Mouse (Mus musculus) ES-E14 (cell line): ENCODE measurements around the gene Ect2l. TPM values are rescaled to one million over a fixed set of nuclear protein-coding genes. Genes with fewer than 3 reads are reported as not detected.

Source experiments
- DNase-seq: peaks from one replicate; pipeline ENCODE4 v3.0.0-alpha.2; 2013; ENCODE audit warnings: low read depth, low spot score
- H3K27ac ChIP-seq: 2 replicates; pipeline ENCODE4 v1.5.1; 2012; ENCODE audit warnings: low read depth, mild to moderate bottlenecking, low read length, moderate library complexity, mixed read lengths; ENCODE audit not compliant: poor library complexity, insufficient read depth, severe bottlenecking
- H3K36me3 ChIP-seq: 2 replicates; pipeline ENCODE4 v1.6.1; 2012; ENCODE audit warnings: mild to moderate bottlenecking, low read length, moderate library complexity, mixed read lengths; ENCODE audit not compliant: control insufficient read depth, poor library complexity, insufficient read depth, severe bottlenecking
- H3K4me1 ChIP-seq, 2 experiments: fragments of 150-350 bp in 1 of 2; sonication (generic) in 1 of 2; 2 replicates each; pipeline ENCODE4 v1.6.1; 2012; ENCODE audit warnings: low read length in 2 of 2, mild to moderate bottlenecking in 1 of 2, mixed read lengths in 1 of 2; ENCODE audit not compliant: control insufficient read depth in 2 of 2, insufficient read depth in 2 of 2, poor library complexity in 1 of 2
- H3K4me3 ChIP-seq, 2 experiments: fragments of 150-350 bp in 1 of 2; sonication (generic) in 1 of 2; 2 replicates each; pipeline ENCODE4 v1.5.1; 2012; ENCODE audit warnings: low read length in 2 of 2, low read depth in 1 of 2, mild to moderate bottlenecking in 1 of 2, mixed read lengths in 1 of 2; ENCODE audit not compliant: insufficient read depth in 1 of 2, poor library complexity in 1 of 2, severe bottlenecking in 1 of 2
- H3K9ac ChIP-seq: 2 replicates; pipeline ENCODE4 v1.6.1; 2012; ENCODE audit warnings: low read depth, mild to moderate bottlenecking, low read length, mixed read lengths; ENCODE audit not compliant: poor library complexity, insufficient read depth, severe bottlenecking
- H3K9me3 ChIP-seq: fragments of 150-350 bp; sonication (generic); 2 replicates; pipeline ENCODE4 v1.6.1; 2012; ENCODE audit warnings: low read depth, mild to moderate bottlenecking, low read length; ENCODE audit not compliant: control insufficient read depth, insufficient read depth
- CHD2 ChIP-seq: IDR thresholded peaks from 2 replicates; pipeline ENCODE4 v1.6.1; 2014; ENCODE audit warnings: mild to moderate bottlenecking, low read depth, low read length, inconsistent platforms
- HCFC1 ChIP-seq: IDR thresholded peaks from 2 replicates; pipeline ENCODE4 v1.6.1; 2012; ENCODE audit warnings: low read length, inconsistent platforms, borderline replicate concordance; ENCODE audit not compliant: insufficient read depth
- MAFK ChIP-seq: IDR thresholded peaks from 2 replicates; pipeline ENCODE4 v1.6.1; 2014; ENCODE audit warnings: mild to moderate bottlenecking, low read depth, low read length, inconsistent platforms; ENCODE audit not compliant: insufficient read depth
- ZC3H11A ChIP-seq: IDR thresholded peaks from 2 replicates; pipeline ENCODE4 v1.6.1; 2012; ENCODE audit warnings: low read depth, mild to moderate bottlenecking, inconsistent platforms, low read length, borderline replicate concordance
- ZNF384 ChIP-seq: IDR thresholded peaks from 2 replicates; pipeline ENCODE4 v1.6.1; 2012; ENCODE audit warnings: low read depth, low read length, inconsistent platforms
- in situ Hi-C, 2 experiments: fragments of 600-800 bp; cut with MboI; formaldehyde crosslinking; loops; one replicate each; pipeline ENCODE4 v1.15.1; 2025; ENCODE audit warnings: low sequenced_read_pairs in 2 of 2, inconsistent platforms in 1 of 2; ENCODE audit not compliant: unreplicated experiment in 2 of 2
- total RNA-seq: library from RNA; depleted of rRNA; stranded (reverse); fragments of 300-350 nt; gene quantifications from 2 replicates; pipeline ENCODE4 v1.2.3, GENCODE M21; 2012

Ect2l gene
- total RNA-seq, 1 experiment: not detected

DNA sequence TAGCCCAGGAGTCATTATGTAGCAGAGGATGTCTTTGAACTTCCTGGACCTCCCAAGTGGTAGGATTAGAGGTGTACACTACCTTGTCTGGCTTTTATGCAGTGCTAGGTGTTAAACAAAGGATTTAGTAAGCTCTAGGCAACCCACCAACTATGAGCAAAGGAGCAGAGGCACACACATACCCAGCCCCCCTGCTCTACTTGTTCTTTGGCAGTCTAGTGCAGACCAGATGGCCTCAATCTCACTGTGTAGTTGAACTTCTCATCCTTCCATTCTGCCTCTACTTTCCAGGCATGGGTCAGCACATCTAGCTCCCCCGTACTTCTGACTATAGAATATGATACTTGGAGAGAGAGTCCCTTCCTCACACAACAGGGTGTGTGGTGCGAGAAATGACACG, 13.7 kb upstream of the Ect2l start:
- in situ Hi-C loops: no loop called here
- H3K4me3 ChIP-seq: no peak overlapping the region
- no peak overlapping the region for H3K27ac ChIP-seq
- no peaks in the 10 kb centered on the region for H3K36me3 ChIP-seq
- no peaks in the 10 kb centered on the region for H3K9me3 ChIP-seq
- H3K9ac ChIP-seq: no peak overlapping the region
- TF ChIP-seq MAFK (no peak), ZNF384 (no peak), HCFC1 (no peak), CHD2 (no peak), ZC3H11A (no peak)
- no peaks in the 10 kb centered on the region; a peak in 1 of 4 replicates for H3K4me1 ChIP-seq
- DNase-seq: no peak

DNA sequence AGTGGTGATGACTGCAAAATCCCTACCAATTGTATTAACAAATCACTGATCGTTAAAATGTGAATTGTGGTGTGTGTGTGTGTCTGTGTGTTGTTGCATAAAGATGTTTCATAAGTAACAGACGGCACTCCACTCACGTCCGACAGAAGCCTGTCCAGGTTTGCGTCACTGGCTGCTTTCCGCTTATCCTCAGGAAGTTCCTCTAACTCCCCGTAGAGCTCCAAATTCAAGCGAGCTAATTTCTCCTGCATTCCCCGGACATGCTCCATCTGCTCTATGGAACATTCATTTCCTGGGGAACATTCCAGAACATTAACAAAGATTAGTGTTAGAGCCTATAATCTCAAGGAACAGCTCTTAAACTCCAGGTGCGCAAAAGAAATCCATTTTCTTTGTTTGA, 8.7 kb upstream of the Ect2l start:
- no peaks in the 10 kb centered on the region for H3K36me3 ChIP-seq
- no peak overlapping the region for H3K4me3 ChIP-seq
- no peak for TF ChIP-seq MAFK
- no peak for TF ChIP-seq HCFC1
- TF ChIP-seq ZC3H11A: no peak
- no peak for TF ChIP-seq ZNF384
- TF ChIP-seq CHD2: no peak
- no peaks in the 10 kb centered on the region; a peak in 1 of 4 replicates for H3K4me1 ChIP-seq
- H3K27ac ChIP-seq: no peak overlapping the region
- no peak for DNase-seq
- in situ Hi-C loops: no loop called here
- no peak overlapping the region for H3K9ac ChIP-seq
- H3K9me3 ChIP-seq: no peaks in the 10 kb centered on the region

DNA sequence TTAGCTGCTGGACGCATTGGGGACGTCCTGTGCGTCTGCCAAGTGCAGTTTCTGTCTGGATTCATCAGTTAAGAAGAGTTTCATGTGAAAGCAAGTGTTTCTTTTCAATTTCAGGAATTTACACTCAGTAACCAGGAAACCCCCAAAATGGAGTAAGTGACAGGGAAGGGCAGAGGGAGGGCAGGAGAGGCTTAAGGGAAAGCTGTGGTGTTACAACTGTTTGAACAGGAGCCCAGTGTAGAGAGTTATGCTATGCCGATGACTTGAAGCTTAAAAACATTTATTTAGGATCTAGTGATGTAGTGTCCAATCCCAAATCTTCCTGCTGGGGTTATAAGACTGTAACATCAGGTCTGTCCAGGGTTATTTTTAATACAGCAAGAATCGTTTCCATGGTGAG, 3.4 kb upstream of the Ect2l start:
- peaks cover 0 to 4% of the 10 kb centered on the region in 2 experiments; a peak in 1 of 4 replicates for H3K4me1 ChIP-seq
- H3K9me3 ChIP-seq: no peaks in the 10 kb centered on the region
- in situ Hi-C loops: no loop called here
- no peak overlapping the region for H3K27ac ChIP-seq
- no peak for DNase-seq
- H3K9ac ChIP-seq: peak overlapping the region; percentile 28; the same call in 1 of the 2 replicates
- H3K4me3 ChIP-seq: peak overlapping the region; percentile 12 to 78; a peak in 3 of 4 replicates
- H3K36me3 ChIP-seq: no peaks in the 10 kb centered on the region
- no peak for TF ChIP-seq ZC3H11A
- TF ChIP-seq ZNF384: no peak
- TF ChIP-seq CHD2: no peak
- TF ChIP-seq MAFK: no peak
- no peak for TF ChIP-seq HCFC1

DNA sequence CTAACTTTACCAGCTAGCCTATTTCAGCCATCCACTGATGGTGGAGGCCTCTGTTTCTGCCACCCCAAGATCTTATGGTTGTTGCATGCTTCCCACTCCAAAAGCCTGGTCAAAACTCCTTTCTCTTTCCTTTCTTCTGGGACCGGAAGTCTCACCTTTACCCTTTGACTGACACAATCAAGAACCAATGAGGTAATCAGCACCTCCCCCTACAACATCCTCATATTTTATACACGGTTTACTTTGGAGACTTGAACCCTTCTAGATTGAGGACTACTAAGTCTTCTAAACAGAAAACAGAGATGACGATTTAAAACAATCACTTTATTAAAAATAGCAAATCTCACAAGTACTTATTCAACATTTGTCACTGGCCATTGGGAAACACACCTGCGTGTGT, 2.7 kb upstream of the Ect2l start:
- in situ Hi-C loops: no loop called here
- H3K36me3 ChIP-seq: no peaks in the 10 kb centered on the region
- H3K27ac ChIP-seq: no peak overlapping the region
- peak overlapping the region; percentile 12 to 78 for H3K4me3 ChIP-seq
- TF ChIP-seq MAFK: no peak
- TF ChIP-seq CHD2: peak; percentile 83
- H3K9ac ChIP-seq: peak overlapping the region; percentile 60; the same call in 1 of the 2 replicates
- peaks cover 0 to 4% of the 10 kb centered on the region in 2 experiments; a peak in 1 of 4 replicates for H3K4me1 ChIP-seq
- no peaks in the 10 kb centered on the region for H3K9me3 ChIP-seq
- peak; percentile 62 for DNase-seq

DNA sequence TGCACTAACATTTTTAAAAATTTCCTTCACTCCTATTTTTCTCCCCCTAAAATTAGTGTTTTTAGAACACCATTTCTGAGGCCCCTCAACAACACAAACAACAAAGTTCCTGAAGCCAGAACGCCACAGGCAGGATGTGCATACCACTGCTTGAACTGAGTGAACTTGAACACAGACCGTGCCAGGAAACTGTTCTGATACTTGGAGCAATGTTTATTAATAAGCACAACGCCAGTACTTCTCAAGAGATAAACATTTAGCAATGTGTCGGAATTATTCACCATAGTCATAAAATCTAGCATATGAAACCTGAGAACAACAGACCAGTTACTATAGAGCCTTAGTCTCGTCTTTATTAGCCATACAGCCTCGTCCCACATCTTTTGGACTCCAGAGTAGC, 571 bp downstream of the Ect2l start:
- H3K9ac ChIP-seq: no peak overlapping the region
- in situ Hi-C loops: no loop called here
- H3K4me1 ChIP-seq: peaks cover 0 to 4% of the 10 kb centered on the region in 2 experiments; a peak in 1 of 4 replicates
- no peak overlapping the region for H3K4me3 ChIP-seq
- DNase-seq: no peak
- no peak overlapping the region for H3K27ac ChIP-seq
- no peaks in the 10 kb centered on the region for H3K36me3 ChIP-seq
- no peak for TF ChIP-seq HCFC1
- TF ChIP-seq ZC3H11A: no peak
- TF ChIP-seq ZNF384: no peak
- no peak for TF ChIP-seq MAFK
- TF ChIP-seq CHD2: no peak
- no peaks in the 10 kb centered on the region for H3K9me3 ChIP-seq
